25 mouse cellular contexts compared by ENCODE assay signal in genomic region chr7:24978781-24979180, GRCm38 (mm10). TPM values are rescaled to one million over a fixed set of nuclear protein-coding genes. Genes with fewer than 3 reads are reported as not detected.
DNase-seq lines count a peak whose midpoint lies in the region; ATAC-seq and TF ChIP-seq lines count a peak whose summit lies in the region.
"Had no signal": no experiment of that assay in that cellular context is flagged by ENCODE, and none has a peak within 500 bp of the region (broad histone marks: within the 10 kb centered on the region; RNA-seq: fewer than 3 reads in every experiment).

No protein-coding gene starts in this region.

- no peak for TF ChIP-seq CTCF in forebrain, postnatal 0 days (IDR thresholded peaks at IDR 0.05; ENCODE audit: low read depth)

- peaks cover 65% of the 10 kb centered on the region for H3K36me3 ChIP-seq in forebrain, postnatal 0 days (ENCODE audit: insufficient read depth)
- H3K36me3 ChIP-seq: limb, embryonic 12.5 days; liver, embryonic 15.5 days had no signal

- WGBS in forebrain, postnatal 0 days, result 83% methylated on average over 7 of the region's 7 CpGs

- H3K4me2 ChIP-seq in forebrain, postnatal 0 days (ENCODE audit: low read depth), result no peak overlapping the region
- H3K4me2 ChIP-seq: limb, embryonic 12.5 days; liver, embryonic 15.5 days; midbrain, embryonic 12.5 days had no signal

- no peaks in the 10 kb centered on the region for H3K27me3 ChIP-seq in forebrain, postnatal 0 days (ENCODE audit: insufficient read depth, low read length)
- H3K27me3 ChIP-seq: liver, embryonic 15.5 days had no signal

- no peak overlapping the region for H3K27ac ChIP-seq in forebrain, postnatal 0 days (ENCODE audit: low read depth, low read length)
- H3K27ac ChIP-seq: layer of hippocampus, adult 2 months; limb, embryonic 12.5 days; liver, embryonic 15.5 days; midbrain, embryonic 12.5 days had no signal

- no peak overlapping the region for H3K4me3 ChIP-seq in forebrain, postnatal 0 days (ENCODE audit: low read depth, low read length)
- H3K4me3 ChIP-seq: layer of hippocampus, adult 2 months; limb, embryonic 12.5 days; liver, embryonic 15.5 days; midbrain, embryonic 12.5 days; myocyte had no signal

- no peak overlapping the region for H3K9ac ChIP-seq in forebrain, postnatal 0 days
- H3K9ac ChIP-seq: limb, embryonic 12.5 days; liver, embryonic 15.5 days; midbrain, embryonic 12.5 days had no signal

- no peaks in the 10 kb centered on the region for H3K9me3 ChIP-seq in forebrain, postnatal 0 days (ENCODE audit: low read length)
- H3K9me3 ChIP-seq: liver, embryonic 15.5 days; midbrain, embryonic 12.5 days had no signal

- DNase-seq in layer of hippocampus, adult 9-11 months, result peak; percentile 14
- no peak for DNase-seq in layer of hippocampus, postnatal 36 days
- DNase-seq in A20 (ENCODE audit: low read depth, low spot score), result peak; percentile 68
- DNase-seq in c-Kit-positive CD71-negative TER-119-negative erythroid progenitor cells, embryonic 14.5 days (ENCODE audit: low read depth), result peak; percentile 37
- DNase-seq in neural tube, embryonic 10.5 days (ENCODE audit: extremely low spot score, low spot score), result no peak
- no peak for DNase-seq in frontal cortex, adult 2 months (ENCODE audit: extremely low spot score in 1 of 2, low spot score in 1 of 2)
- no peak for DNase-seq in forebrain, postnatal 0 days
- DNase-seq: adrenal gland, postnatal 14 days; gastrocnemius, postnatal 25 days; kidney, adult 8-10 months; kidney, postnatal 14 days; thymus, postnatal 14 days had no signal

- peak; percentile 85 for ATAC-seq in megakaryocyte progenitor cell, adult 5-6 weeks (replicated peaks; ENCODE audit: poor library complexity)
- no peak for ATAC-seq in forebrain, postnatal 0 days
- ATAC-seq: forebrain, embryonic 14.5 days; inflammation-experienced regulatory T-cells, adult 6 months; Patski had no signal

- H3K4me1 ChIP-seq in forebrain, postnatal 0 days (ENCODE audit: insufficient read depth), result no peaks in the 10 kb centered on the region
- H3K4me1 ChIP-seq: limb, embryonic 12.5 days; midbrain, embryonic 12.5 days had no signal

RNA-seq across cellular contexts. Expression of gene Rabac1, which starts 6.2 kb away (rescaled TPM):
- 100 to 1,000 TPM; 267 to 288 TPM for total RNA-seq in layer of hippocampus, postnatal 36 days (2021)
- 95.6 and 117 TPM in 2 replicates for total RNA-seq in megakaryocyte progenitor cell, adult 5-6 weeks (2015)
- 89.2 and 101 TPM in 2 replicates for total RNA-seq in megakaryocyte progenitor cell, adult 5-6 weeks (2017)
- 337 and 384 TPM in 2 replicates for polyA plus RNA-seq in frontal cortex, adult 2 months (2012; rRNA removed)
- 359 and 362 TPM in 2 replicates for total RNA-seq in forebrain, postnatal 0 days (2014; rRNA removed)
- polyA plus RNA-seq in forebrain, postnatal 0 days (2015; fragmentation: Nextera tagmentation; extraction: Ambion mirVana), result 393 and 448 TPM in 2 replicates

RNA-seq across cellular contexts. Expression of gene Atp1a3, which starts 27.0 kb away (rescaled TPM):
- total RNA-seq in layer of hippocampus, postnatal 36 days (2021), result 1,000 to 10,000 TPM; 2,432 to 2,476 TPM
- 24.4 and 35.2 TPM in 2 replicates for total RNA-seq in megakaryocyte progenitor cell, adult 5-6 weeks (2015)
- total RNA-seq in megakaryocyte progenitor cell, adult 5-6 weeks (2017), result 18.4 and 28.5 TPM in 2 replicates
- 1,131 and 1,133 TPM in 2 replicates for polyA plus RNA-seq in frontal cortex, adult 2 months (2012; rRNA removed)
- 204 and 256 TPM in 2 replicates for total RNA-seq in forebrain, postnatal 0 days (2014; rRNA removed)
- 432 and 535 TPM in 2 replicates for polyA plus RNA-seq in forebrain, postnatal 0 days (2015; fragmentation: Nextera tagmentation; extraction: Ambion mirVana)

RNA-seq across cellular contexts. Expression of gene Gm4881, which starts 34.5 kb away (rescaled TPM):
- total RNA-seq in layer of hippocampus, postnatal 36 days (2021), result not detected
- total RNA-seq in megakaryocyte progenitor cell, adult 5-6 weeks (2015), result not detected in 2 replicates
- not detected in 2 replicates for total RNA-seq in megakaryocyte progenitor cell, adult 5-6 weeks (2017)
- polyA plus RNA-seq in frontal cortex, adult 2 months (2012; rRNA removed), result 0.17 TPM in 1 of 2 replicates, not detected in the other
- total RNA-seq in forebrain, postnatal 0 days (2014; rRNA removed), result 0.54 and 2.1 TPM in 2 replicates
- polyA plus RNA-seq in forebrain, postnatal 0 days (2015; fragmentation: Nextera tagmentation; extraction: Ambion mirVana), result 0.33 and 0.97 TPM in 2 replicates
- total RNA-seq: adrenal gland, postnatal 14 days; gastrocnemius, postnatal 25 days; heart, adult 8-10 months; layer of hippocampus, adult 2 months; left cerebral cortex, postnatal 10 days had no signal
- polyA plus RNA-seq: cortical plate, adult 2 months; heart, embryonic 16.5 days; inflammation-experienced regulatory T-cells, adult 6 months; limb, embryonic 12.5 days; liver, embryonic 15.5 days; myocyte; Patski had no signal

Comparison
In these comparisons a context has a peak if more than half of its experiments do, and no peak if none do; other contexts are left out.
1. DNase-seq: peak in layer of hippocampus, adult 9-11 months (single experiment), A20 (single experiment) and c-Kit-positive CD71-negative TER-119-negative erythroid progenitor cells, embryonic 14.5 days (single experiment); none in layer of hippocampus, postnatal 36 days (0 of 2), neural tube, embryonic 10.5 days (single experiment), frontal cortex, adult 2 months (0 of 2) and forebrain, postnatal 0 days (single experiment).